Mouse (Mus musculus): ENCODE data around the gene Eps15. TPM values are rescaled to one million over a fixed set of nuclear protein-coding genes. Genes with fewer than 3 reads are reported as not detected.

The Eps15 gene
- total RNA-seq, 2 experiments from 2014 or later = 45.1 to 49.7 TPM

- DNase-seq = no peak
These were observed 152.8 kb downstream of the Eps15 start for GRCm38 (mm10) chr4:109432668-109433375.

GRCm38 (mm10) chr4:109433641-109434040 is 153.6 kb downstream of the Eps15 start:
- DNase-seq = peak; percentile 59 to 72

- DNase-seq = no peak
These were observed 154.2 kb downstream of the Eps15 start for GRCm38 (mm10) chr4:109434256-109434655.

Other genes starting within 250 kb of the Eps15 start
- 100 to 1,000 TPM in 1 of 2 experiments, 10 to 100 TPM in 1; 97.4 to 100 TPM for gene Osbpl9, start 78.0 kb upstream of the Eps15 start, total RNA-seq (2021)
- gene Calr4, start 45.8 kb upstream of the Eps15 start, total RNA-seq (2021) = not detected
- gene Ttc39a, start 126.4 kb downstream of the Eps15 start, total RNA-seq (2021) = 1 to 10 TPM; 1.7 to 2.1 TPM
- gene Rnf11, start 204.5 kb downstream of the Eps15 start, total RNA-seq (2021) = 100 to 1,000 TPM in 1 of 2 experiments, 10 to 100 TPM in 1; 94.8 to 102 TPM